26 mouse cellular contexts compared by ENCODE assay signal in the genomic region with DNA sequence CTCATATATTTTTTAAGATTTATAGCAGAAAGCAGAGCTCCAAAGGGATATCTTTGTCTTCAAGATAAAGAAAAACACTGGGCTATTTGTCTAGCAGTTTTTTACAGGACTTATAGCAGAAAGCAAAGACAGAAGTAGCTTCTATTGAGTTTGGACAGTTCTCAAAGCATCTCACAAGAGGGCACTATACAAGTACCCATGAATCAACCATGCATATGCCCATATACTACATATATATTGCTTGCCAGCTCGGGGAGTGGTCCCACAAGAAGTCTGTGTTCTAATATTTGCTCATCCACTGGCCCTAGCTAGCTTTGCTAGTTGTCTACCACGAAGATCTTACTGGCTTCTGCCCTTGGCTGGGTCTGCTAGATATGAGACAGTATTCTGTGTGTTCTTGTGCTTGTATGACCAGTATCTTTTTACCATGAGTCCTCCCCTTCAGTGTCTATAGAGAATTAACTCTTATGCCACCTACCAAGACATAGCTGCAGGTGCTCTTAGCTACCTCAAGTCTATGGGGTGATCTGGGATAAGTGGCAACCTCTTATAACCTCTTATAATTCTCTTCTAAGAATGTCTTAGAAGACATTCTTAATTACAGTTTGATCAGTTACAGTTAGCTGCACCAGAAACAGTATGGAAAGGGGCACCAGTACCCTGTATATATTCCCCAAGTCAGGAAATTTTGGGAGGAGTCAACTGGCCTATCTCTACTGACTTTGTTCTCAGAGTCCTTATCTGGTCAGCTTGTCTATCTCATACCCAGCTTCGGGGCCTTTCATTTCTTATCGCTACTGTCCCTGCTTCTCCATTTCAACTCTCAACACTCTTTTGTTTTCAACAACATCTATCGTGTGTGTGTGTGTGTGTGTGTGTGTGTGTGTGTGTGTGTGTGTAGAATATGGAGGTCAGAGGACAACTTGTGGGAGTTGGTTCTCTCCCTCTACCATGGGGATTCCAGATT. TPM values are rescaled to one million over a fixed set of nuclear protein-coding genes. Genes with fewer than 3 reads are reported as not detected.
DNase-seq lines count a peak whose midpoint lies in the region; ATAC-seq and TF ChIP-seq lines count a peak whose summit lies in the region.
"Had no signal": no experiment of that assay in that cellular context is flagged by ENCODE, and none has a peak within 500 bp of the region (broad histone marks: within the 10 kb centered on the region; RNA-seq: fewer than 3 reads in every experiment).

No protein-coding gene starts in this region.

- H3K79me2 ChIP-seq in heart, adult 2 months (replicated peaks; ENCODE audit: control insufficient read depth, insufficient read depth, low read length), result no peaks in the 10 kb centered on the region

- H3K27ac ChIP-seq in heart, adult 2 months, result no peak overlapping the region
- H3K27ac ChIP-seq in midbrain, embryonic 10.5 days (replicated peaks), result no peak overlapping the region
- no peak overlapping the region for H3K27ac ChIP-seq in midbrain, embryonic 14.5 days (replicated peaks; ENCODE audit: low read depth, low read length)
- no peak overlapping the region for H3K27ac ChIP-seq in liver, embryonic 15.5 days (replicated peaks)
- H3K27ac ChIP-seq in hindbrain, embryonic 12.5 days, result no peak overlapping the region
- H3K27ac ChIP-seq: embryonic facial prominence, embryonic 13.5 days; hindbrain, postnatal 0 days; midbrain, embryonic 12.5 days; neural tube, embryonic 15.5 days had no signal

- no peaks in the 10 kb centered on the region for H3K27me3 ChIP-seq in heart, adult 2 months (ENCODE audit: control insufficient read depth, insufficient read depth, low read length)
- no peaks in the 10 kb centered on the region for H3K27me3 ChIP-seq in midbrain, embryonic 10.5 days (ENCODE audit: low read depth, poor library complexity, severe bottlenecking)
- H3K27me3 ChIP-seq in midbrain, embryonic 14.5 days (ENCODE audit: control insufficient read depth, insufficient read depth, low read length), result no peaks in the 10 kb centered on the region
- H3K27me3 ChIP-seq in liver, embryonic 15.5 days, result no peaks in the 10 kb centered on the region
- no peaks in the 10 kb centered on the region for H3K27me3 ChIP-seq in hindbrain, embryonic 12.5 days
- H3K27me3 ChIP-seq: embryonic facial prominence, embryonic 13.5 days; midbrain, embryonic 12.5 days; neural tube, embryonic 15.5 days had no signal

- peak; percentile 17; the same call in 1 of the 2 replicates for TF ChIP-seq CTCF in heart, adult 2 months (IDR thresholded peaks at IDR 0.05)

- no peak overlapping the region for H3K4me3 ChIP-seq in heart, adult 2 months
- no peak overlapping the region for H3K4me3 ChIP-seq in midbrain, embryonic 10.5 days
- H3K4me3 ChIP-seq in midbrain, embryonic 14.5 days (replicated peaks; ENCODE audit: low read depth, low read length), result no peak overlapping the region
- no peak overlapping the region for H3K4me3 ChIP-seq in liver, embryonic 15.5 days (replicated peaks)
- H3K4me3 ChIP-seq in hindbrain, embryonic 12.5 days, result no peak overlapping the region
- H3K4me3 ChIP-seq: embryonic facial prominence, embryonic 13.5 days; midbrain, embryonic 12.5 days; myocyte; neural tube, embryonic 15.5 days had no signal

- no peak overlapping the region for H3K9ac ChIP-seq in heart, adult 2 months (ENCODE audit: low read depth, low read length)
- no peak overlapping the region for H3K9ac ChIP-seq in midbrain, embryonic 14.5 days (replicated peaks; ENCODE audit: low read length)
- H3K9ac ChIP-seq in liver, embryonic 15.5 days, result no peak overlapping the region
- no peak overlapping the region for H3K9ac ChIP-seq in hindbrain, embryonic 12.5 days
- H3K9ac ChIP-seq: embryonic facial prominence, embryonic 13.5 days; midbrain, embryonic 12.5 days; neural tube, embryonic 15.5 days had no signal

- 50% methylated on average over 5 of the region's 5 CpGs for WGBS in heart, adult 2 months
- 86% methylated on average over 5 of the region's 5 CpGs for WGBS in midbrain, embryonic 10.5 days
- 81% methylated on average over 5 of the region's 5 CpGs for WGBS in midbrain, embryonic 14.5 days
- WGBS in liver, embryonic 15.5 days (ENCODE audit: insufficient replicate concordance), result 16% methylated on average over 5 of the region's 5 CpGs
- WGBS in hindbrain, embryonic 12.5 days, result 75% methylated on average over 5 of the region's 5 CpGs

- no peaks in the 10 kb centered on the region for H3K36me3 ChIP-seq in heart, adult 2 months (ENCODE audit: control insufficient read depth, insufficient read depth, low read length)
- no peaks in the 10 kb centered on the region for H3K36me3 ChIP-seq in midbrain, embryonic 10.5 days
- H3K36me3 ChIP-seq in midbrain, embryonic 14.5 days (ENCODE audit: control insufficient read depth, insufficient read depth, low read length), result no peaks in the 10 kb centered on the region
- H3K36me3 ChIP-seq in liver, embryonic 15.5 days (replicated peaks), result no peaks in the 10 kb centered on the region
- no peaks in the 10 kb centered on the region for H3K36me3 ChIP-seq in hindbrain, embryonic 12.5 days
- H3K36me3 ChIP-seq: embryonic facial prominence, embryonic 13.5 days; midbrain, embryonic 12.5 days; neural tube, embryonic 15.5 days had no signal

- TF ChIP-seq EP300 in heart, adult 2 months (IDR thresholded peaks at IDR 0.05; ENCODE audit: insufficient read depth, low read depth, low read length), result no peak

- H3K9me3 ChIP-seq in midbrain, embryonic 10.5 days (replicated peaks), result no peaks in the 10 kb centered on the region
- no peaks in the 10 kb centered on the region for H3K9me3 ChIP-seq in midbrain, embryonic 14.5 days (ENCODE audit: control insufficient read depth, low read length)
- no peaks in the 10 kb centered on the region for H3K9me3 ChIP-seq in liver, embryonic 15.5 days (replicated peaks)
- H3K9me3 ChIP-seq in hindbrain, embryonic 12.5 days (replicated peaks), result no peaks in the 10 kb centered on the region
- H3K9me3 ChIP-seq: embryonic facial prominence, embryonic 13.5 days; midbrain, embryonic 12.5 days; neural tube, embryonic 15.5 days had no signal

- TF ChIP-seq POLR2A in heart, adult 2 months (IDR thresholded peaks at IDR 0.05; ENCODE audit: insufficient read depth, low read depth, low read length), result no peak

- no peak for ATAC-seq in midbrain, embryonic 14.5 days (ENCODE audit: low FRiP score, low TSS enrichment)
- peak; percentile 62 for ATAC-seq in liver, embryonic 15.5 days (ENCODE audit: insufficient read depth)
- ATAC-seq in hindbrain, embryonic 12.5 days (ENCODE audit: low FRiP score), result no peak
- ATAC-seq: hindbrain, postnatal 0 days had no signal

- intact Hi-C loops in heart, adult 2 months (cut with DNase I), result loop anchor here (10.0 kb wide), 1 partner anchor 228 kb away; a partner anchor contains a TSS

- H3K4me2 ChIP-seq in midbrain, embryonic 14.5 days (ENCODE audit: low read length), result no peak overlapping the region
- H3K4me2 ChIP-seq in liver, embryonic 15.5 days, result no peak overlapping the region
- no peak overlapping the region for H3K4me2 ChIP-seq in hindbrain, embryonic 12.5 days (replicated peaks)
- H3K4me2 ChIP-seq: embryonic facial prominence, embryonic 13.5 days; midbrain, embryonic 12.5 days; neural tube, embryonic 15.5 days had no signal

- H3K4me1 ChIP-seq in heart, adult 2 months (ENCODE audit: control insufficient read depth, insufficient read depth, low read length), result no peaks in the 10 kb centered on the region; the same call in 1 of the 2 replicates
- no peaks in the 10 kb centered on the region for H3K4me1 ChIP-seq in midbrain, embryonic 10.5 days
- H3K4me1 ChIP-seq in midbrain, embryonic 14.5 days (ENCODE audit: control insufficient read depth, insufficient read depth, low read length), result no peaks in the 10 kb centered on the region
- peaks cover 19% of the 10 kb centered on the region for H3K4me1 ChIP-seq in liver, embryonic 15.5 days (replicated peaks)
- no peaks in the 10 kb centered on the region for H3K4me1 ChIP-seq in hindbrain, embryonic 12.5 days
- H3K4me1 ChIP-seq: embryonic facial prominence, embryonic 13.5 days; midbrain, embryonic 12.5 days; neural tube, embryonic 15.5 days had no signal

- DNase-seq in heart, adult 2 months, result no peak
- DNase-seq in heart, adult 9 months (ENCODE audit: low spot score in 2 of 2), result no peak
- DNase-seq in midbrain, embryonic 10.5 days (ENCODE audit: low spot score), result peak; percentile 6
- DNase-seq in midbrain, embryonic 14.5 days, result no peak
- DNase-seq in gastrocnemius, postnatal 10 days, result no peak
- DNase-seq: B cell, adult 2 months; cerebellum, adult 18-20 months; kidney, adult 2 months; kidney, postnatal 36 days; lung, postnatal 14 days; thymus, postnatal 25 days had no signal

RNA-seq across cellular contexts. Expression of a gene that starts 6.3 kb away (rescaled TPM):
- total RNA-seq in heart, adult 2 months (2021), result 10 to 100 TPM; 10.5 to 16.4 TPM
- polyA plus RNA-seq in heart, adult 2 months (2012; rRNA removed), result 39.1 and 44.1 TPM in 2 replicates
- 72.8 and 79.1 TPM in 2 replicates for polyA plus RNA-seq in midbrain, embryonic 10.5 days (2016; fragmentation: Nextera tagmentation; extraction: Ambion mirVana)
- 28.6 and 36.9 TPM in 2 replicates for polyA plus RNA-seq in midbrain, embryonic 14.5 days (2014; fragmentation: Nextera tagmentation; extraction: Ambion mirVana)
- 17.6 and 18.5 TPM in 2 replicates for polyA plus RNA-seq in liver, embryonic 15.5 days (2015; fragmentation: Nextera tagmentation; extraction: Ambion mirVana)
- 84.4 and 92.5 TPM in 2 replicates for polyA plus RNA-seq in hindbrain, embryonic 12.5 days (2016; fragmentation: Nextera tagmentation; extraction: Ambion mirVana)
- 10 to 100 TPM; 27.4 to 38.9 TPM for total RNA-seq in gastrocnemius, postnatal 10 days (2021)

RNA-seq across cellular contexts. Expression of a gene that starts 10.9 kb away (rescaled TPM):
- total RNA-seq in heart, adult 2 months (2021), result not detected
- polyA plus RNA-seq in heart, adult 2 months (2012; rRNA removed), result 0.12 and 0.20 TPM in 2 replicates
- not detected in 2 replicates for polyA plus RNA-seq in midbrain, embryonic 10.5 days (2016; fragmentation: Nextera tagmentation; extraction: Ambion mirVana)
- not detected in 2 replicates for polyA plus RNA-seq in midbrain, embryonic 14.5 days (2014; fragmentation: Nextera tagmentation; extraction: Ambion mirVana)
- not detected in 2 replicates for polyA plus RNA-seq in liver, embryonic 15.5 days (2015; fragmentation: Nextera tagmentation; extraction: Ambion mirVana)
- not detected in 2 replicates for polyA plus RNA-seq in hindbrain, embryonic 12.5 days (2016; fragmentation: Nextera tagmentation; extraction: Ambion mirVana)
- total RNA-seq in gastrocnemius, postnatal 10 days (2021), result not detected
- total RNA-seq: gastrocnemius, adult 8-10 months; heart, adult 8-10 months; heart, postnatal 25 days; hindbrain, postnatal 0 days; layer of hippocampus, postnatal 14 days; left cerebral cortex, postnatal 14 days had no signal
- polyA plus RNA-seq: cortical plate, adult 2 months; embryonic facial prominence, embryonic 13.5 days; hindbrain, postnatal 0 days; kidney, adult 2 months; limb, embryonic 14.5 days; midbrain, embryonic 12.5 days; myocyte; neural tube, embryonic 15.5 days had no signal

RNA-seq across cellular contexts. Expression of a gene that starts 11.6 kb away (rescaled TPM):
- total RNA-seq in heart, adult 2 months (2021), result not detected
- not detected in 2 replicates for polyA plus RNA-seq in heart, adult 2 months (2012; rRNA removed)
- not detected in 2 replicates for polyA plus RNA-seq in midbrain, embryonic 10.5 days (2016; fragmentation: Nextera tagmentation; extraction: Ambion mirVana)
- not detected in 2 replicates for polyA plus RNA-seq in midbrain, embryonic 14.5 days (2014; fragmentation: Nextera tagmentation; extraction: Ambion mirVana)
- polyA plus RNA-seq in liver, embryonic 15.5 days (2015; fragmentation: Nextera tagmentation; extraction: Ambion mirVana), result not detected in 2 replicates
- not detected in 2 replicates for polyA plus RNA-seq in hindbrain, embryonic 12.5 days (2016; fragmentation: Nextera tagmentation; extraction: Ambion mirVana)
- total RNA-seq in gastrocnemius, postnatal 10 days (2021), result not detected
- total RNA-seq: adrenal gland, adult 18-20 months; gastrocnemius, adult 8-10 months; heart, adult 8-10 months; heart, postnatal 25 days; hindbrain, postnatal 0 days; layer of hippocampus, postnatal 14 days; left cerebral cortex, postnatal 14 days had no signal
- polyA plus RNA-seq: cortical plate, adult 2 months; embryonic facial prominence, embryonic 13.5 days; hindbrain, postnatal 0 days; kidney, adult 2 months; limb, embryonic 14.5 days; midbrain, embryonic 12.5 days; myocyte; neural tube, embryonic 15.5 days had no signal

RNA-seq across cellular contexts. Expression of a gene that starts 23.0 kb away (rescaled TPM):
- not detected for total RNA-seq in heart, adult 2 months (2021)
- polyA plus RNA-seq in heart, adult 2 months (2012; rRNA removed), result not detected in 2 replicates
- not detected in 2 replicates for polyA plus RNA-seq in midbrain, embryonic 10.5 days (2016; fragmentation: Nextera tagmentation; extraction: Ambion mirVana)
- polyA plus RNA-seq in midbrain, embryonic 14.5 days (2014; fragmentation: Nextera tagmentation; extraction: Ambion mirVana), result not detected in 2 replicates
- polyA plus RNA-seq in liver, embryonic 15.5 days (2015; fragmentation: Nextera tagmentation; extraction: Ambion mirVana), result not detected in 2 replicates
- not detected in 2 replicates for polyA plus RNA-seq in hindbrain, embryonic 12.5 days (2016; fragmentation: Nextera tagmentation; extraction: Ambion mirVana)
- total RNA-seq in gastrocnemius, postnatal 10 days (2021), result not detected
- total RNA-seq: gastrocnemius, adult 8-10 months; heart, postnatal 25 days; hindbrain, postnatal 0 days; layer of hippocampus, postnatal 14 days; left cerebral cortex, postnatal 14 days had no signal
- polyA plus RNA-seq: cortical plate, adult 2 months; embryonic facial prominence, embryonic 13.5 days; hindbrain, postnatal 0 days; kidney, adult 2 months; limb, embryonic 14.5 days; midbrain, embryonic 12.5 days; myocyte; neural tube, embryonic 15.5 days had no signal

RNA-seq across cellular contexts. Expression of a gene that starts 23.1 kb away (rescaled TPM):
- total RNA-seq in heart, adult 2 months (2021), result not detected
- polyA plus RNA-seq in heart, adult 2 months (2012; rRNA removed), result not detected in 2 replicates
- not detected in 2 replicates for polyA plus RNA-seq in midbrain, embryonic 10.5 days (2016; fragmentation: Nextera tagmentation; extraction: Ambion mirVana)
- polyA plus RNA-seq in midbrain, embryonic 14.5 days (2014; fragmentation: Nextera tagmentation; extraction: Ambion mirVana), result not detected in 2 replicates
- polyA plus RNA-seq in liver, embryonic 15.5 days (2015; fragmentation: Nextera tagmentation; extraction: Ambion mirVana), result not detected in 2 replicates
- polyA plus RNA-seq in hindbrain, embryonic 12.5 days (2016; fragmentation: Nextera tagmentation; extraction: Ambion mirVana), result not detected in 2 replicates
- not detected for total RNA-seq in gastrocnemius, postnatal 10 days (2021)
- total RNA-seq: adrenal gland, adult 18-20 months; gastrocnemius, adult 8-10 months; heart, adult 8-10 months; heart, postnatal 25 days; hindbrain, postnatal 0 days; layer of hippocampus, postnatal 14 days; left cerebral cortex, postnatal 14 days had no signal
- polyA plus RNA-seq: cortical plate, adult 2 months; embryonic facial prominence, embryonic 13.5 days; hindbrain, postnatal 0 days; kidney, adult 2 months; limb, embryonic 14.5 days; midbrain, embryonic 12.5 days; myocyte; neural tube, embryonic 15.5 days had no signal
